Mouse (Mus musculus) heart, embryonic 15.5 days (tissue): ENCODE data around the gene Patl2. TPM values are rescaled to one million over a fixed set of nuclear protein-coding genes. Genes with fewer than 3 reads are reported as not detected.
A peak's percentile ranks its signal among the peaks of the same experiment; 100 is the strongest.

Experiments used
- ATAC-seq: fragments of 200-750 bp; cut with Nextera tagmentation; replicated peaks from 2 replicates; pipeline ENCODE4 v1.8.0; 2017; ENCODE audit warnings: low read depth, moderate TSS enrichment; ENCODE audit not compliant: insufficient number of reproducible peaks, insufficient read depth, low FRiP score
- H3K27ac ChIP-seq: fragments of 300-500 bp; sonication (generic); 2 replicates; pipeline ENCODE4 v1.5.1; 2015; ENCODE audit warnings: mild to moderate bottlenecking, inconsistent platforms
- H3K27me3 ChIP-seq: fragments of 300-500 bp; sonication (generic); 2 replicates; pipeline ENCODE4 v1.6.1; 2015; ENCODE audit warnings: inconsistent platforms
- H3K36me3 ChIP-seq: fragments of 300-500 bp; sonication (generic); 2 replicates; pipeline ENCODE4 v1.6.1; 2015; ENCODE audit warnings: mild to moderate bottlenecking, inconsistent platforms
- H3K4me1 ChIP-seq: fragments of 300-500 bp; sonication (generic); replicated peaks from 2 replicates; pipeline ENCODE4 v1.6.1; 2015; ENCODE audit warnings: inconsistent platforms
- H3K4me2 ChIP-seq: fragments of 300-500 bp; sonication (generic); 2 replicates; pipeline ENCODE4 v1.6.1; 2015; ENCODE audit warnings: inconsistent platforms, mild to moderate bottlenecking, moderate library complexity
- H3K4me3 ChIP-seq: fragments of 300-500 bp; sonication (generic); 2 replicates; pipeline ENCODE4 v1.5.1; 2015; ENCODE audit warnings: mild to moderate bottlenecking, inconsistent platforms
- H3K9ac ChIP-seq: fragments of 300-500 bp; sonication (generic); 2 replicates; pipeline ENCODE4 v1.6.1; 2015; ENCODE audit warnings: mild to moderate bottlenecking, inconsistent platforms
- H3K9me3 ChIP-seq: fragments of 300-500 bp; sonication (generic); replicated peaks from 2 replicates; pipeline ENCODE4 v1.6.1; 2016; ENCODE audit warnings: inconsistent platforms
- WGBS: fragments of 180-500 bp; shearing (Covaris S2); methylation state at CpG from one replicate; pipeline ENCODE4 v1.1.7; 2015; ENCODE audit warnings: mixed read lengths; 5-methylcytosine and 5-hydroxymethylcytosine counted together
- polyA plus RNA-seq: library from polyadenylated mRNA; unstranded; fragments of >200 nt; fragmentation: Nextera tagmentation; extraction: Ambion mirVana; gene quantifications from 2 replicates; pipeline ENCODE4 v1.2.1, GENCODE M21; 2015

Gene Patl2
- 0.05 and 0.10 TPM in 2 replicates for polyA plus RNA-seq

DNA sequence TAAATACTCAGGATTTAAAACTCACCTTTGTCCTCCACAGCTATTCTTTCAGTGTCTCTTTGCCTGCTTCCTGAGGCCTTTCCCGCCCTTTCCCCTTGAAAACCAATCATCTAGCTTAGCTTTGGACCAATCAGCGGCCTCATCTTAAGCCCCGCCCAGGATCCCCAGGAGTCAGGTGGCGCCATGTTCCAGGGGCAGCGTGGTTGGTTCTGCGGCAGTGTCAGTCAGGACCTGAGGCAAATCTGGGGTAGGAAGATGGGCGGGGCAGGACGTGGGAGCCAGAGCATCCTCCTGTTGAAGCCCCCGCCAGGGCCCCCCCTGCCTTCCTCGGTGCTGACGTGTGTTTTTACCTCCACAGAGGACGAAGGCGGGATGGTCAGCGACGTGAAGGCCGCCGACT is at the start of gene Patl2, which contains the start of gene Terb2:
Gene Patl2 (minus strand): TSS at position 84 of the 400 bp plus-strand sequence.
Gene Terb2 (plus strand): TSS at position 167 of the 400 bp plus-strand sequence.
- no peak for ATAC-seq
- WGBS: 75% methylated on average over 17 of the region's 17 CpGs

DNA sequence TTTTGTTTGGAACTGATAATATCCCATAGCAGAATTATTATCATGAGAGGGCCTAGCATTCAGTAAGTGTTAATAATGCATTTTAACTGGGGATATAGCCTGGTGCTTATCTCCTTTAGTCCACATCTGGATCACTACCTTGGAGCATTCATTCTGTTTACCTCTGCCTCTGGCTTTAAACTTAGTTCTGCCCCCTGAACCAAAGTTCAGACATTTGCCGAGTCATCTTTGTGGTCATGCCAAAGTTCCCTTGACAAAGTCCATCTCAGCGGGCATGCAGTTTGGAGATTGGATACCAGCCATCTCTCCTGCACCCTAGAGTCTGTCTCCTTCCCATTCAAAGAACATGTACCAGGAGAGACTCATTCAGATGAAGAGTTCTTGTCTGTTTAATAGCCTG is 49.4 kb upstream of the Patl2 start:
- Histone ChIP-seq H3K4me2 (peak overlapping the region; percentile 81), H3K9me3 (no peaks in the 10 kb centered on the region), H3K27ac (no peak overlapping the region), H3K36me3 (no peaks in the 10 kb centered on the region), H3K4me3 (peak overlapping the region; percentile 66), H3K4me1 (peaks cover 17% of the 10 kb centered on the region), H3K9ac (no peak overlapping the region), H3K27me3 (no peaks in the 10 kb centered on the region)
- 66% methylated on average over 2 of the region's 2 CpGs for WGBS
- ATAC-seq: no peak

More for the DNA sequence above, at the start of gene Patl2, which contains the start of gene Terb2:
- Histone ChIP-seq H3K36me3 (no peaks in the 10 kb centered on the region), H3K4me1 (no peaks in the 10 kb centered on the region), H3K4me3 (no peak within 1 kb of the TSS), H3K9ac (no peak within 1 kb of the TSS), H3K27me3 (no peaks in the 10 kb centered on the region), H3K4me2 (no peak within 1 kb of the TSS), H3K9me3 (no peaks in the 10 kb centered on the region), H3K27ac (no peak within 1 kb of the TSS)

DNA sequence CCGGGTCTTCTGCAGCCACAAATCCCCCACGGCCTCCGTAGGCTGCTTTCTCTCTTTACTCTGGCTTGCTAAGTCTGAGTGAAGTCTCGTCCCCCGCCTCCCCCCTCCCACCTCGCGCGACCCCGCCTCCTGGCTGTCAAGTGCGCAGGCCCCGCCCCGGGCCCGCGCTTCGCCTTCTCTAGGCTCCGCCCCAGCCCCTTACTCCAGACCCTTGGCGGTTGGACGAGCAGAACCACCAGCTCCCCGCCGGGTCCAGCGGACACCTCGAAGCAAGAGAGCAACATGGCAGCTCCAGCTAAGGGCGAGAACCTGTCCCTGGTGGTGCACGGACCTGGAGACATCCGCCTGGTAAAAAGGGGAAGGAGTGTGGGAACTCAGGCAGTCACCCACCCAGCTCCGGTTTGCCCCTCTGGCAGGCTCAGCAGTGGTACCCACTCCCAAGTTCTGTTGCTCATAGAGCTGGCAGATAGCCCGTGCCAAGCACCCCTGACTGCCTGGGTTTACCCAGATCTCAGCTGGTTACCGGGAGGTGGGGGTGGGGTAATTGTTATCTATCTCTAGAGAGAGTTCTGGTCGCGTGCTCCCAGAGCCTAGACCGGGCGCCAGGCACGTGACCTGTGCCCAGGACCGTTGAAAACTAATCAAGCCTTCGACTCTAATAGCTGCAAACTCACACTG is 48.8 kb upstream of the Patl2 start, which contains the start of gene Sord:
Gene Sord (plus strand): TSS at position 139 of the 678 bp plus-strand sequence.
- ATAC-seq: peak; percentile 93
- Histone ChIP-seq H3K4me1 (peaks cover 17% of the 10 kb centered on the region), H3K9me3 (no peaks in the 10 kb centered on the region), H3K9ac (peak within 1 kb of the TSS; percentile 63), H3K36me3 (no peaks in the 10 kb centered on the region), H3K4me2 (peak within 1 kb of the TSS; percentile 81), H3K27me3 (no peaks in the 10 kb centered on the region), H3K4me3 (peak within 1 kb of the TSS; percentile 66), H3K27ac (peak within 1 kb of the TSS; percentile 76)
- 1% methylated on average over 35 of the region's 35 CpGs for WGBS

DNA sequence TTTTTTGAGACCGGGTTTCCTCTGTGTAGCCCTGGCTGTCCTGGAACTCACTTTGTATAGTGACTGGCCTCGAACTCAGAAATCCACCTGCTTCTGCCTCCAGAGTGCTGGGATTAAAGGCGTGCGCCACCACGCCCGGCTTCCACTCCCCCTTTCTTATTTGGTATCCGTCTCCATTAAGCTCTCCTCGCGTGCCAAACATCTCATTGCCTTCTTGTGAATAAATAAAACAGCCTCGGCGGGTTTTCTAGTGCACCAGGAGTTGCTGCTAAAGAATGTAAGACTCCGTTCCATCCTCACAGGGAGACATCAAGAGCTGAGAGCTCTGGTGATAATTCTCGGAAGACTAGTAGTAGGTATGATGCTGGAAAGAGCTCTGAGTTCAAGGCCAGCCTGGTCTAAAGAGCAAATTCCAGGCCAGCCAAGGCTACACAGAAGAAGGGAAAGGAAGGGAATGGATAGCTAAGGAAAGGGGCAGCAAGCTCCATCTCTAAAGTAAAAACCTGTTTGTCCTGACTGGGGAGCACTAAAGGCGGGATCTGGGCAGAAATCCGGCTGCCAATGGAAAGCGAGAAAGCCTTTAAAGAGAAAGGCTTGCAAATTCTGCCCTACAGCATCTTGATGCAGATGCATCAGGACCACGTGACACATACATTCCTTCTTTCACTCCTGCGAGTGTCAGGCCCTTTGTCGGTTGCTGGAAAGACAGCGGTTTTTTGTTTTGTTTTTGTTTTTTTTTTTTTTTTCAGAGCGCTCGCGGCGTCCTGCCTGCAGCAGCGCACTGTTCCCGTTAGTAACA is 48.0 kb upstream of the Patl2 start:
- 6% methylated on average over 26 of the region's 26 CpGs for WGBS
- Histone ChIP-seq H3K9ac (peak overlapping the region; percentile 63), H3K4me2 (peak overlapping the region; percentile 81), H3K36me3 (no peaks in the 10 kb centered on the region), H3K9me3 (no peaks in the 10 kb centered on the region), H3K4me3 (peak overlapping the region; percentile 66), H3K4me1 (peaks cover 17% of the 10 kb centered on the region), H3K27ac (peak overlapping the region; percentile 76), H3K27me3 (no peaks in the 10 kb centered on the region)
- ATAC-seq: peak; percentile 6; the same call in 1 of the 2 replicates

DNA sequence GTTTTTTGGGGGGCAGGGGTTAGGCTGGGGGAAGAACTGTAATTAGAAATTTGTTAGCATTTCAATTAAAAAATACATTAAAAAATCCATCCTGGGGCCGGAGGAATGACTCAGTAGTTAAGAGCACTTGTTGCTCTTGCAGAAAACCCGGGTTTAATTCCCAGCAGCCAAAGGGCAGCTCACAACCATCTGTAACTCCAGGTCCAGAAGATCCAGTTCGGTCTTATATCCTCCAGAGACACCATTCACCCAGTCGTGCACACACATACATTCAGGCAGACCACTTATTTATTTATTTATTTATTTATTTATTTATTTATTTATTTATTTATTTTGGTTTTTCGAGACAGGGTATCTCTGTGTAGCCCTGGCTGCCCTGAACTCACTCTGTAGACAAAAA is 47.4 kb upstream of the Patl2 start:
- Histone ChIP-seq H3K27me3 (no peaks in the 10 kb centered on the region), H3K27ac (no peak overlapping the region), H3K4me3 (peak overlapping the region; percentile 66; the same call in 1 of the 2 replicates), H3K9ac (no peak overlapping the region), H3K4me1 (peaks cover 17% of the 10 kb centered on the region), H3K9me3 (no peaks in the 10 kb centered on the region), H3K4me2 (peak overlapping the region; percentile 81; the same call in 1 of the 2 replicates), H3K36me3 (no peaks in the 10 kb centered on the region)
- no peak for ATAC-seq
- WGBS: 54% methylated on average over 5 of the region's 5 CpGs

DNA sequence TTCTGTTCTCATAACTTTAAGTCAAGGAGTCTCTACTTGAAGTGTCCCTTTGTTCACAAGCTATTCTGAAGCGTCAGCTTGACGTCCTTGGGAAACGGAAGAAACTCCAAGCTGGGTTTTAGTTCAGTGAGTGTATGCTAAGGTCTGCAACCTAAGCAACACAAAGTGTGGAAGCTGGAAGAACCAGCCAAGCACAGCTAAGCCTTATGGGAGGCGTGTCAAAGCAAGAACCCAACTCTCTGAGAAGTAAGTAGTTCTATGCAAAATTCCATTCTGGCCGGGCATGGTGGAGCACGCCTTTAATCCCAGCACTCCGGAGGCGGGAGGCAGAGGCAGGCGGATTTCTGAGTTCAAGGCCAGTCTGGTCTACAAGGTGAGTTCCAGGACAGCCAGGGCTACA is 45.6 kb upstream of the Patl2 start:
- Histone ChIP-seq H3K4me1 (peaks cover 10% of the 10 kb centered on the region), H3K36me3 (no peaks in the 10 kb centered on the region), H3K27ac (no peak overlapping the region), H3K9me3 (no peaks in the 10 kb centered on the region), H3K27me3 (no peaks in the 10 kb centered on the region), H3K9ac (no peak overlapping the region), H3K4me3 (no peak overlapping the region), H3K4me2 (no peak overlapping the region)
- WGBS: 81% methylated on average over 9 of the region's 9 CpGs
- no peak for ATAC-seq

DNA sequence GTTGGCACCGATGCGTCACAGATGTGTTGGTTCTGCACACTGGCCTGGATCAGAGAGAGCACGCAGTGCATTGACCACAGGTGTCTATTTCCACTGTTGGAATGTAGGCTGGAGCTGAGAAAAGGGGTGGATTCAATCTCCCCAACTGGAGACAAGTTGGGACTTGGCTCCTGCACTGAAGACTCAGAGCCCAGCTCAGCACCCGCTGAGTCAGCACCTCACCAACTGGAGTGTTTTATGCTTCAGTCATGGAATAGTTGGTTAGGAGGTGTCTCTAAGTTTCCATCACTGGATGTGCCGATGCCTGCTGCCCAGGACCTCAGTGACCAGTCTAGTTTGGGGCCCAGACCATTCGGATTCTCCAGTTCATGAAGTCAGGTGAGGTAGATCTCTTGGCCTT is 44.4 kb upstream of the Patl2 start:
- Histone ChIP-seq H3K4me1 (peaks cover 6% of the 10 kb centered on the region), H3K4me2 (no peak overlapping the region), H3K27ac (no peak overlapping the region), H3K36me3 (no peaks in the 10 kb centered on the region), H3K4me3 (no peak overlapping the region), H3K9ac (no peak overlapping the region), H3K27me3 (no peaks in the 10 kb centered on the region), H3K9me3 (no peaks in the 10 kb centered on the region)
- WGBS: 79% methylated on average over 6 of the region's 6 CpGs
- ATAC-seq: no peak

DNA sequence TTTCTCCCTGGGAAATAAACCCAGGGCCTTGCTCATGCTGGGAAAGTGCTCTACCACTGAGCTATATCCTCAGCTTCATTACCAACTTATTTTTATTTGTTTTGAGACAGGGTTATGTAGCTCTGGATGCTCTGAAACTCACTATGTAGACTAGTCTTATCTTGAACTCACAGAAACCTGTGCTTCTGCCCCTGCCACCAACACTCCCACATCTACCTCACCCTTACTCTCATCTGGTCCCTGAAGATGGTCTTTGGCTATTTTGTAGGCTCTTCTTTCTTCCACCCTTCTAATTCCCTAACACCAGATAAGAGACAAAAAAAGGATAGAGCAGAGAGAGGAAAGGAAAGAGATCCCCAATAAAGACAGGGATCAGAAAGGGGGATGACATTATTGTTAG is 37.7 kb upstream of the Patl2 start:
- Histone ChIP-seq H3K4me3 (no peak overlapping the region), H3K4me1 (no peaks in the 10 kb centered on the region; the same call in 1 of the 2 replicates), H3K9me3 (no peaks in the 10 kb centered on the region), H3K9ac (no peak overlapping the region), H3K27me3 (no peaks in the 10 kb centered on the region), H3K4me2 (no peak overlapping the region), H3K36me3 (no peaks in the 10 kb centered on the region), H3K27ac (no peak overlapping the region)
- ATAC-seq: no peak

DNA sequence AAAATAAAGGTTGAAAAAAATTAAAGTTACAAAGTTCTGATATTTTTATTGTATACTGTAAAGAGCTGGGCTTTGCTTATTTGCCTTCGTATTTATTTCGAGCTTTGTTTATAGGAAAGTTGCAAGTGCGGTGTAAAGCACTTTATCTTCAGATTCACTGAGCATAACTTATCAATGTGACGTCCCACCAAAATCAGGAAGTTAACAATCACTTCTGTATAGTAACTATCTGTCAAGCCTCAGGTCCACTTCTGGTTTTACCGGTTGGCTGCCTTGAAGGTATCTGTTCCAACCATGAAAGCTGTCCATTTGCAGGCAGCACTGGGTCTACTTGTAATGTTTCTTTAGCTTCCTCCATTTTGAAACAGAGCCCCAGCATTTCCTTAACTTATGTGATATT is 36.3 kb upstream of the Patl2 start:
- Histone ChIP-seq H3K9ac (no peak overlapping the region), H3K27ac (no peak overlapping the region), H3K36me3 (no peaks in the 10 kb centered on the region), H3K4me2 (no peak overlapping the region), H3K4me3 (no peak overlapping the region), H3K4me1 (no peaks in the 10 kb centered on the region; the same call in 1 of the 2 replicates), H3K9me3 (no peaks in the 10 kb centered on the region), H3K27me3 (no peaks in the 10 kb centered on the region)
- no peak for ATAC-seq
- WGBS: 70% methylated on average over 5 of the region's 5 CpGs

DNA sequence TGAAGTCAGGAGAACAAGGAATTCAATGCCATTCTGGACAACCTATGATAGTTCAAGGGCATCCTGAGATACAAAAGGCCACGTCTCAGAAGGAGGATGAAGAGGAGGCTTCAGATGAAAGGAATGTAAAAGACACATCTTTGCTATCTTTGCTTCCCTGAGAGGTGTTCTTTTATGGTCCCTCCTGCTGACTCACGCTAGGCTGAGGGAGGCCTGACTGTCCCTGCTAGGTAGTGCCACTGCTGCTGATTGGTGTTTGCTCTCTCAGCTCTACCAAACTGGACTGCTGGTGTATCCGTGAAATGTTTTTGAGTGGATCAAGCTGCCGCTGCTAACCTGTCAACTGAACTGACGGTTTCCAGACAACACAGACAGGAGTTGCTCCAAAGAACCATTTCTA is 35.8 kb upstream of the Patl2 start:
- no peak for ATAC-seq
- Histone ChIP-seq H3K9ac (no peak overlapping the region), H3K27me3 (no peaks in the 10 kb centered on the region), H3K4me2 (no peak overlapping the region), H3K4me1 (no peaks in the 10 kb centered on the region; the same call in 1 of the 2 replicates), H3K9me3 (no peaks in the 10 kb centered on the region), H3K36me3 (no peaks in the 10 kb centered on the region), H3K27ac (no peak overlapping the region), H3K4me3 (no peak overlapping the region)
- 17% methylated on average over 5 of the region's 5 CpGs for WGBS

DNA sequence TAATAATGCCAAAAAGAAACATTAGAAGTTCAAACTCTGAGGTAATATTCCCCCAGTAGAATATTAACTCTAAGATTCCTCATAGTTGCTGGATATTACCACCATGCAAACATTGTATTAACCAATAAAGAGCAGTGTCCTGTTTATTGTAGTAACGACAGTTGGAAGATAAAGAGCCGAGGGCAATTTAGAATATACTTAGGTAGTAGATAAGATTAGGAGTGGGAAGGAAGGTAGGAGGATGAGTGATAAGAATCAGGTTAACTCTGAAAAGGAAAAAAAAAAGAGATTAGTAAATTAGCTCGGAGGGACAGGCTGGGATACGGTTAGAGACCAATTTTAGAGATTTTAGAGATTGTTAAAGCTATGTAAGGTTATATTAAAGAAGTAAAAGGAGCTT is 35.4 kb upstream of the Patl2 start:
- Histone ChIP-seq H3K36me3 (no peaks in the 10 kb centered on the region), H3K27ac (no peak overlapping the region), H3K9ac (no peak overlapping the region), H3K4me1 (no peaks in the 10 kb centered on the region; the same call in 1 of the 2 replicates), H3K9me3 (no peaks in the 10 kb centered on the region), H3K27me3 (no peaks in the 10 kb centered on the region), H3K4me2 (no peak overlapping the region), H3K4me3 (no peak overlapping the region)
- WGBS: 26% methylated on average over 4 of the region's 4 CpGs
- no peak for ATAC-seq
